Mouse (Mus musculus) lung, adult 18-20 months (tissue): Measurements from ENCODE around the gene Wnt8b.
A peak's percentile ranks its signal among the peaks of the same experiment; 100 is the strongest.

ENCODE experiments used
- DNase-seq, 2 experiments: peaks; one replicate each; pipeline ENCODE4 v3.0.0; 2022; ENCODE audit warnings: mixed read lengths in 2 of 2

Gene Wnt8b

GRCm38 (mm10) chr19:44513054-44513833 lies 20.0 kb downstream of the Wnt8b start:
- no peak for DNase-seq

GRCm38 (mm10) chr19:44513921-44514482 lies 20.7 kb downstream of the Wnt8b start:
- no peak for DNase-seq

GRCm38 (mm10) chr19:44514521-44515451 lies 21.5 kb downstream of the Wnt8b start:
- DNase-seq, result no peak

GRCm38 (mm10) chr19:44515769-44516168 lies 22.5 kb downstream of the Wnt8b start:
- DNase-seq, result no peak

GRCm38 (mm10) chr19:44517996-44518768 lies 24.9 kb downstream of the Wnt8b start:
- DNase-seq, result no peak

GRCm38 (mm10) chr19:44519152-44519551 lies 25.9 kb downstream of the Wnt8b start:
- peak in 1 of 2 experiments; percentile 25 for DNase-seq

GRCm38 (mm10) chr19:44525551-44526205 lies 32.4 kb downstream of the Wnt8b start:
- no peak for DNase-seq

GRCm38 (mm10) chr19:44530018-44530417 lies 36.7 kb downstream of the Wnt8b start:
- peak in 1 of 2 experiments; percentile 34 for DNase-seq

GRCm38 (mm10) chr19:44535376-44535775 lies 42.1 kb downstream of the Wnt8b start:
- DNase-seq, result no peak

- no peak for DNase-seq
Measured at GRCm38 (mm10) chr19:44537416-44537815, 44.1 kb downstream of the Wnt8b start.

GRCm38 (mm10) chr19:44542694-44543178 lies 49.5 kb downstream of the Wnt8b start:
- DNase-seq, result no peak

GRCm38 (mm10) chr19:44544372-44544771 lies 51.1 kb downstream of the Wnt8b start:
- DNase-seq, result no peak

GRCm38 (mm10) chr19:44544775-44545174 lies 51.5 kb downstream of the Wnt8b start:
- peak; percentile 63 to 69 for DNase-seq

GRCm38 (mm10) chr19:44545321-44546041 lies 52.2 kb downstream of the Wnt8b start, which contains the start of gene Sec31b:
TSS of gene Sec31b (minus strand) at chr19:44545864.
- DNase-seq, result peak; percentile 41 to 48

GRCm38 (mm10) chr19:44552731-44553130 lies 59.5 kb downstream of the Wnt8b start, which contains the start of gene Gm20538:
TSS of gene Gm20538 (minus strand) at chr19:44552831.
- no peak for DNase-seq

GRCm38 (mm10) chr19:44553286-44553685 lies 60.0 kb downstream of the Wnt8b start:
- DNase-seq, result no peak

- DNase-seq, result no peak
Measured at GRCm38 (mm10) chr19:44554490-44554860, 61.2 kb downstream of the Wnt8b start.

GRCm38 (mm10) chr19:44554861-44555590 lies 61.8 kb downstream of the Wnt8b start, which contains the start of gene Ndufb8:
TSS of gene Ndufb8 (minus strand) at chr19:44555440.
- DNase-seq, result peak; percentile 94 to 96

- DNase-seq, result peak; percentile 96 to 97
Measured at GRCm38 (mm10) chr19:44562652-44563206, 69.5 kb downstream of the Wnt8b start, which contains the start of gene Hif1an. TSS of gene Hif1an (plus strand) at chr19:44562850.
